Mouse (Mus musculus) ovary, postnatal 10 days (tissue): ENCODE data around the gene Gabrd.

ENCODE experiments used
- DNase-seq: peaks from one replicate; pipeline ENCODE4 v3.0.0; 2022; ENCODE audit warnings: low spot score

Gene Gabrd

GRCm38 (mm10) chr4:155382752-155383151 lies 15.2 kb downstream of the Gabrd start:
- DNase-seq, result no peak

GRCm38 (mm10) chr4:155381974-155382373 lies 15.9 kb downstream of the Gabrd start:
- no peak for DNase-seq

- DNase-seq, result no peak
These were observed 25.8 kb downstream of the Gabrd start for GRCm38 (mm10) chr4:155371797-155372735.

- DNase-seq, result no peak
These were observed 26.9 kb downstream of the Gabrd start for GRCm38 (mm10) chr4:155370737-155371715.

GRCm38 (mm10) chr4:155368684-155369083 lies 29.2 kb downstream of the Gabrd start:
- DNase-seq, result peak; percentile 60

- no peak for DNase-seq
These were observed 30.2 kb downstream of the Gabrd start for GRCm38 (mm10) chr4:155367739-155368138.

GRCm38 (mm10) chr4:155366784-155367183 lies 31.1 kb downstream of the Gabrd start:
- DNase-seq, result no peak

- DNase-seq, result no peak
These were observed 35.5 kb downstream of the Gabrd start for GRCm38 (mm10) chr4:155362443-155362842.

- DNase-seq, result peak; percentile 52
These were observed 36.6 kb downstream of the Gabrd start, which contains the start of gene Prkcz for GRCm38 (mm10) chr4:155361303-155361791. Gene Prkcz, minus strand, starts transcription at chr4:155361361.

GRCm38 (mm10) chr4:155360856-155361255 lies 37.1 kb downstream of the Gabrd start:
- DNase-seq, result no peak

GRCm38 (mm10) chr4:155359560-155360464 lies 38.1 kb downstream of the Gabrd start:
- no peak for DNase-seq

GRCm38 (mm10) chr4:155357601-155358000 lies 40.3 kb downstream of the Gabrd start:
- no peak for DNase-seq

- DNase-seq, result no peak
These were observed 41.6 kb downstream of the Gabrd start for GRCm38 (mm10) chr4:155356354-155356753.

GRCm38 (mm10) chr4:155354546-155354945 lies 43.4 kb downstream of the Gabrd start:
- DNase-seq, result no peak

- no peak for DNase-seq
These were observed 43.9 kb downstream of the Gabrd start for GRCm38 (mm10) chr4:155354035-155354434.

- no peak for DNase-seq
These were observed 45.3 kb downstream of the Gabrd start for GRCm38 (mm10) chr4:155352581-155352980.

GRCm38 (mm10) chr4:155346350-155346749 lies 51.6 kb downstream of the Gabrd start:
- no peak for DNase-seq

- no peak for DNase-seq
These were observed 52.3 kb downstream of the Gabrd start for GRCm38 (mm10) chr4:155345608-155345953.

- no peak for DNase-seq
These were observed 53.0 kb downstream of the Gabrd start for GRCm38 (mm10) chr4:155344716-155345607.

GRCm38 (mm10) chr4:155344299-155344600 lies 53.7 kb downstream of the Gabrd start:
- no peak for DNase-seq
